Mouse (Mus musculus): ENCODE results near the gene Ndufb7. TPM values are rescaled to one million over a fixed set of nuclear protein-coding genes. Genes with fewer than 3 reads are reported as not detected.
"Not testable (repeated sequence)": the region's sequence is repeated elsewhere in the genome, so short reads cannot be mapped to it uniquely, and the experiment has no call there.

Ndufb7 gene
- polyA plus RNA-seq (2015; fragmentation: Nextera tagmentation; extraction: Ambion mirVana) = 339 and 367 TPM in 2 replicates

- no peaks in the 10 kb centered on the region for H3K9me3 ChIP-seq (ENCODE audit: control insufficient read depth, low read length)
- no peaks in the 10 kb centered on the region for H3K27me3 ChIP-seq (replicated peaks; ENCODE audit: control insufficient read depth, insufficient read depth, low read length)
- ATAC-seq = peak; percentile 89
- under 1% methylated on average over 48 of the region's 48 CpGs for WGBS
- H3K4me3 ChIP-seq (ENCODE audit: low read length) = peak within 1 kb of the TSS; percentile 82
- H3K4me1 ChIP-seq (ENCODE audit: control insufficient read depth, insufficient read depth, low read depth, low read length) = peaks cover 13% of the 10 kb centered on the region
- peak within 1 kb of the TSS; percentile 97 for H3K4me2 ChIP-seq (ENCODE audit: low read length)
- peak within 1 kb of the TSS; percentile 89 for H3K27ac ChIP-seq (ENCODE audit: low read depth, low read length)
- H3K36me3 ChIP-seq (ENCODE audit: control insufficient read depth, insufficient read depth, low read length) = peaks cover 10% of the 10 kb centered on the region
- peak within 1 kb of the TSS; percentile 86 for H3K9ac ChIP-seq (ENCODE audit: low read depth, low read length)
Observed at GRCm38 (mm10) chr8:83566469-83567395, at the start of gene Ndufb7. Gene Ndufb7 (plus strand): TSS chr8:83566671.

GRCm38 (mm10) chr8:83520432-83520831 is 46.0 kb upstream of the Ndufb7 start:
- no peak overlapping the region for H3K27ac ChIP-seq (ENCODE audit: low read depth, low read length)
- no peaks in the 10 kb centered on the region for H3K4me1 ChIP-seq (ENCODE audit: control insufficient read depth, insufficient read depth, low read depth, low read length)
- no peak overlapping the region for H3K4me3 ChIP-seq (ENCODE audit: low read length)
- no peaks in the 10 kb centered on the region for H3K9me3 ChIP-seq (ENCODE audit: control insufficient read depth, low read length)
- H3K27me3 ChIP-seq (replicated peaks; ENCODE audit: control insufficient read depth, insufficient read depth, low read length) = no peaks in the 10 kb centered on the region
- H3K36me3 ChIP-seq (ENCODE audit: control insufficient read depth, insufficient read depth, low read length) = no peaks in the 10 kb centered on the region
- no peak overlapping the region for H3K4me2 ChIP-seq (ENCODE audit: low read length)
- ATAC-seq = no peak
- WGBS = 74% methylated on average over 3 of the region's 3 CpGs
- H3K9ac ChIP-seq (ENCODE audit: low read depth, low read length) = no peak overlapping the region

GRCm38 (mm10) chr8:83520907-83521306 is 45.6 kb upstream of the Ndufb7 start:
- not testable (repeated sequence) for H3K36me3 ChIP-seq (ENCODE audit: control insufficient read depth, insufficient read depth, low read length); H3K9me3 ChIP-seq (ENCODE audit: control insufficient read depth, low read length); H3K27me3 ChIP-seq (replicated peaks; ENCODE audit: control insufficient read depth, insufficient read depth, low read length); H3K4me2 ChIP-seq (ENCODE audit: low read length); H3K27ac ChIP-seq (ENCODE audit: low read depth, low read length); ATAC-seq; H3K4me1 ChIP-seq (ENCODE audit: control insufficient read depth, insufficient read depth, low read depth, low read length); H3K9ac ChIP-seq (ENCODE audit: low read depth, low read length); H3K4me3 ChIP-seq (ENCODE audit: low read length)
- 83% methylated on average over 3 of the region's 3 CpGs for WGBS

GRCm38 (mm10) chr8:83521310-83521709 is 45.2 kb upstream of the Ndufb7 start:
- H3K9ac ChIP-seq (ENCODE audit: low read depth, low read length) = no peak overlapping the region
- no peaks in the 10 kb centered on the region for H3K36me3 ChIP-seq (ENCODE audit: control insufficient read depth, insufficient read depth, low read length)
- no peaks in the 10 kb centered on the region for H3K9me3 ChIP-seq (ENCODE audit: control insufficient read depth, low read length)
- H3K27me3 ChIP-seq (replicated peaks; ENCODE audit: control insufficient read depth, insufficient read depth, low read length) = no peaks in the 10 kb centered on the region
- no peak overlapping the region for H3K4me2 ChIP-seq (ENCODE audit: low read length)
- no peak overlapping the region for H3K4me3 ChIP-seq (ENCODE audit: low read length)
- no peak for ATAC-seq
- 39% methylated on average over 1 of the region's 1 CpGs for WGBS
- no peak overlapping the region for H3K27ac ChIP-seq (ENCODE audit: low read depth, low read length)
- no peaks in the 10 kb centered on the region for H3K4me1 ChIP-seq (ENCODE audit: control insufficient read depth, insufficient read depth, low read depth, low read length)

GRCm38 (mm10) chr8:83534802-83535201 is 31.7 kb upstream of the Ndufb7 start:
- 79% methylated on average over 2 of the region's 2 CpGs for WGBS
- ATAC-seq = no peak
- H3K27ac ChIP-seq (ENCODE audit: low read depth, low read length) = no peak overlapping the region
- H3K9me3 ChIP-seq (ENCODE audit: control insufficient read depth, low read length) = no peaks in the 10 kb centered on the region
- H3K4me2 ChIP-seq (ENCODE audit: low read length) = no peak overlapping the region
- H3K4me1 ChIP-seq (ENCODE audit: control insufficient read depth, insufficient read depth, low read depth, low read length) = no peaks in the 10 kb centered on the region
- no peak overlapping the region for H3K9ac ChIP-seq (ENCODE audit: low read depth, low read length)
- H3K4me3 ChIP-seq (ENCODE audit: low read length) = no peak overlapping the region
- H3K36me3 ChIP-seq (ENCODE audit: control insufficient read depth, insufficient read depth, low read length) = no peaks in the 10 kb centered on the region
- no peaks in the 10 kb centered on the region for H3K27me3 ChIP-seq (replicated peaks; ENCODE audit: control insufficient read depth, insufficient read depth, low read length)

- 79% methylated on average over 3 of the region's 3 CpGs for WGBS
- H3K27me3 ChIP-seq (replicated peaks; ENCODE audit: control insufficient read depth, insufficient read depth, low read length) = no peaks in the 10 kb centered on the region
- no peaks in the 10 kb centered on the region for H3K4me1 ChIP-seq (ENCODE audit: control insufficient read depth, insufficient read depth, low read depth, low read length)
- no peaks in the 10 kb centered on the region for H3K9me3 ChIP-seq (ENCODE audit: control insufficient read depth, low read length)
- no peaks in the 10 kb centered on the region for H3K36me3 ChIP-seq (ENCODE audit: control insufficient read depth, insufficient read depth, low read length)
- no peak for ATAC-seq
- no peak within 1 kb of the TSS for H3K9ac ChIP-seq (ENCODE audit: low read depth, low read length)
- no peak within 1 kb of the TSS for H3K4me3 ChIP-seq (ENCODE audit: low read length)
- H3K27ac ChIP-seq (ENCODE audit: low read depth, low read length) = no peak within 1 kb of the TSS
- H3K4me2 ChIP-seq (ENCODE audit: low read length) = no peak within 1 kb of the TSS
Observed at GRCm38 (mm10) chr8:83535736-83536135, 30.7 kb upstream of the Ndufb7 start, which contains the start of gene Olfr370. Gene Olfr370 (plus strand): TSS chr8:83535780.

GRCm38 (mm10) chr8:83562669-83563068 is 3.8 kb upstream of the Ndufb7 start:
- H3K9ac ChIP-seq (ENCODE audit: low read depth, low read length) = no peak overlapping the region
- no peak for ATAC-seq
- peaks cover 4% of the 10 kb centered on the region for H3K4me1 ChIP-seq (ENCODE audit: control insufficient read depth, insufficient read depth, low read depth, low read length)
- H3K36me3 ChIP-seq (ENCODE audit: control insufficient read depth, insufficient read depth, low read length) = no peaks in the 10 kb centered on the region
- 87% methylated on average over 3 of the region's 3 CpGs for WGBS
- H3K4me2 ChIP-seq (ENCODE audit: low read length) = no peak overlapping the region
- no peaks in the 10 kb centered on the region for H3K27me3 ChIP-seq (replicated peaks; ENCODE audit: control insufficient read depth, insufficient read depth, low read length)
- no peak overlapping the region for H3K27ac ChIP-seq (ENCODE audit: low read depth, low read length)
- no peaks in the 10 kb centered on the region for H3K9me3 ChIP-seq (ENCODE audit: control insufficient read depth, low read length)
- H3K4me3 ChIP-seq (ENCODE audit: low read length) = no peak overlapping the region

GRCm38 (mm10) chr8:83563246-83563645 is 3.2 kb upstream of the Ndufb7 start:
- H3K4me1 ChIP-seq (ENCODE audit: control insufficient read depth, insufficient read depth, low read depth, low read length) = peaks cover 10% of the 10 kb centered on the region
- H3K9me3 ChIP-seq (ENCODE audit: control insufficient read depth, low read length) = no peaks in the 10 kb centered on the region
- no peak overlapping the region for H3K27ac ChIP-seq (ENCODE audit: low read depth, low read length)
- H3K9ac ChIP-seq (ENCODE audit: low read depth, low read length) = no peak overlapping the region
- no peaks in the 10 kb centered on the region for H3K27me3 ChIP-seq (replicated peaks; ENCODE audit: control insufficient read depth, insufficient read depth, low read length)
- ATAC-seq = no peak
- WGBS = 73% methylated on average over 4 of the region's 4 CpGs
- H3K4me3 ChIP-seq (ENCODE audit: low read length) = no peak overlapping the region
- no peak overlapping the region for H3K4me2 ChIP-seq (ENCODE audit: low read length)
- no peaks in the 10 kb centered on the region for H3K36me3 ChIP-seq (ENCODE audit: control insufficient read depth, insufficient read depth, low read length)

- ATAC-seq = peak; percentile 27
- Histone ChIP-seq H3K27me3 (replicated peaks; ENCODE audit: control insufficient read depth, insufficient read depth, low read length) (no peaks in the 10 kb centered on the region), H3K27ac (ENCODE audit: low read depth, low read length) (no peak overlapping the region), H3K4me2 (ENCODE audit: low read length) (no peak overlapping the region), H3K9me3 (ENCODE audit: control insufficient read depth, low read length) (no peaks in the 10 kb centered on the region), H3K36me3 (ENCODE audit: control insufficient read depth, insufficient read depth, low read length) (peaks cover 4% of the 10 kb centered on the region; the same call in 1 of the 2 replicates), H3K4me1 (ENCODE audit: control insufficient read depth, insufficient read depth, low read depth, low read length) (peaks cover 13% of the 10 kb centered on the region), H3K9ac (ENCODE audit: low read depth, low read length) (no peak overlapping the region), H3K4me3 (ENCODE audit: low read length) (no peak overlapping the region)
- WGBS = 79% methylated on average over 9 of the region's 9 CpGs
Observed at GRCm38 (mm10) chr8:83565731-83566375, 618 bp upstream of the Ndufb7 start.

Data from hindbrain, embryonic 16.5 days (tissue).